Mouse (Mus musculus): ENCODE results near the gene Fnip2. TPM values are rescaled to one million over a fixed set of nuclear protein-coding genes. Genes with fewer than 3 reads are reported as not detected.

Gene Fnip2
- total RNA-seq, 2 experiments from 2014 or later: 17.8 to 19.4 TPM

DNA sequence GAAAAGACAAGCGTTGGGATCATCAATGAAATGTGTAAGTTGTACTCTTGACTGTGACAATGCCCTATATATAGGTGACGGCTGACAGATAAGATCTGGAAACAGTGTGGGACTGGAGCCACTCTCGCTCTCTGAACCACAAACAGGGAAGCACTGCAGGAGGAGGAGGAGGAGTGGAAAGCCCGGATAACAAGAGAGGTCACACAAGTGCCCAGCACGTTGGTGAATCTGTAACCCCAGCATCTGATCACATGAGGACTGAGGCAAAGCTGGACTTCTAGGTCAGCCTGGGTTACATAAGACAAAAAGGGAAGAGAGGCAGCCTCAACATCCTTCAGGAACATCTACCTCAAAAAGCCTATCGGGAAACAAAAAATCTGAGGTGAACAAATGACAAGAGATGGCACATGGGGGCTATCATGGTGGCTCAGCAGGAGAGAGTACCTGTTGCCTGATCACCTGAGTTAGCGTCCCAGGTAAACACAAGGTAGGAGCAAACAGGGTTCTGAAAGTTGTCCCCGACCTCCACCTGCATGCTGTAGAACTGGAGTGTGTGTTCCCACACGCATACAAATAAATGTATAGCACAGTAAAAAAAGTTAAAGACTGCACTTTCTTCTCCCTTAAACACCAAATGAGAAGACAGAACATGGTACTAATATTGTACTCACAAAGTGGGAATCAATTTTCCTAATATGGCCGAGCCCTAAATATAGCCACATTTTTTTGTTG lies 2.6 kb downstream of the Fnip2 start:
- DNase-seq: no peak

DNA sequence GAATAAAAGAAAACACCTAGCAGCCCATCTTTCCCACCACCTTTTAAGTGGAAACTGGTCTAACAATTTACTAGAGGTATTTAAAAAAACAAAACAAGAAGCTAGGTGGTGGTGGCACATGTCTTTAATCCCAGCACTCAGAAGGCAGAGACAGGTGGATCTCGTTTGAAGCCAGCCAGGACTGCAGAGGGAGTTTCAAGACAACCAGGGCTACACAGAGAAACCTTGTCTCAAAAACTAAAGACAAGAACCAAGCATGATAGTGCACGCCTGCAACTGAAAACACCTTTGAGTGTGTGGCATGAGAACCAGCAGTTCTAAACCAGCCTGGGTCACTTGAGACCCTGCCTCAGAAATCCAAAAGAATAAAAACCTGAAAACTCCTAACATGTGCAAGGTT lies 4.1 kb downstream of the Fnip2 start:
- no peak for DNase-seq

DNA sequence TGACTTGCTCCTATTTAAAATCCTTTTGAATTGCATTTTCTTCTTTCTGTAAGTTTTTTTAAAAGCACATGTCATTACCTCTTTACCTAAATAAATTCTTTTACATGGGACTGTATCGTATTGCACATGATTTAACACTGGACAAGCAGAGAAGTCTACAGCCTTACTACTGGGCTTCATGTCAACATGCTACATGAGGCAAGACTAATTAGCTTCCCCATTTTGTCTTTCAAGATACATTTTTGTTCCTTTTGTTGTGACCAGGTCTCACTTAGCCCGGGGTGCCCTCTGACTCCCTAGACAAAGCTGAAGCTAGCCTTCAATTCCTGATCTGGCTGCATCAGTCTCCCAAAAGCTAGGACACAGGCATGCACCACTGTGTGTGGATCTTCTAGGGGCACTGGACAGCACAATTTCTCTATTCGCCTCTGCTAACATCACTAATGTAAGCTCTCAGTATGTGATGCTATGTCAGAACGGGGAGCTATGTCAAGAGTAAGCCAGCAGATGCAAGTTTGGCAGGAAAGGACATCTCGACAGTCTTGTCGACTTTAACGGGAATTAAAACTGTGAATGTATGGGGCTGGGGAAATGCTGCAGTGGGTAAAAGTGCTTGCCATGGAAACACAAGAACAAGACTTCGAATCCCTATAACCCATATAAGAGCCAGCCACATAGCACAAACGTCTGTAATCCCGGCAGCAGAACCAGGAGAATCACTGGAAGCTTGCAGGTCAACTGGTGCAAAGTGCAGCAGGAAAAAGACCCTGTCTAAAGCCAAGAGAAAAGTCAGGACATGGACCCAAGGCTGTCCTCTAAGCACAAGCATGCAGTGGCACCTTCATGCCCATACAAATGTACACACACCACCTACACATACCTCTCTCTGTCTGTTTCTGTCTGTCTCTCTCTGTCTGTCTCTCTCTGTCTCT lies 5.5 kb downstream of the Fnip2 start:
- no peak for DNase-seq

DNA sequence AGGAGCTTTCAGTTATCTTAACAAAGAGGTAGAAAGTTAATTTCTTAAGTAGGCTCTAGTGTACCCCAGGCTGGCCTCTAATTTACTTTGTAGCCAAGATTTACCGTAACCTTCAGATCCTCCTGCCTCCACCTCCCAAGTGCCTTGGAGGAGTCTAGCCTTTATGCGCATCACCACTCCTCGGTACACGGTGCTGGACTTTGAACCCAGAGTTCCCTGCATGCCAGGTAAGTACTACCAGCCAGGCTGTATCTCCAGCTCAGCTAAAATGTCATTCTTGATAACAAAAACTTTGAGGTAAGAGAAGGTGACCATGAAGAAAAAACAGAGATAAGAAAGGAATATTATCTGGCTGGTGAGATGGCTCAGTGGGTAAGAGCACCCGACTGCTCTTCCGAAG lies 7.0 kb downstream of the Fnip2 start:
- DNase-seq: no peak

DNA sequence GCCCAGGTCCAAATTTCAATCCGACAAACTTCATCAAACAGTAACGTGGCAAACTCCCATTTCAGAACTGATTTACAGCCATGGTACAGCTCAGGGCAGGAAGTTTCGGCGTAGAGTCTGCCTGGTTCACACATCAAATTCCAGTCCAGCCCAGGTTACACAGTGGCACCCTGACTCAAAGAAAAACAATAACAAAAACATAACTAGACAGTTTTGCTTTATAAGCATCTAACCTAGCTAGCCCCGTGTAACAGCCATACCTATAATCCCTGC lies 7.9 kb downstream of the Fnip2 start:
- no peak for DNase-seq

DNA sequence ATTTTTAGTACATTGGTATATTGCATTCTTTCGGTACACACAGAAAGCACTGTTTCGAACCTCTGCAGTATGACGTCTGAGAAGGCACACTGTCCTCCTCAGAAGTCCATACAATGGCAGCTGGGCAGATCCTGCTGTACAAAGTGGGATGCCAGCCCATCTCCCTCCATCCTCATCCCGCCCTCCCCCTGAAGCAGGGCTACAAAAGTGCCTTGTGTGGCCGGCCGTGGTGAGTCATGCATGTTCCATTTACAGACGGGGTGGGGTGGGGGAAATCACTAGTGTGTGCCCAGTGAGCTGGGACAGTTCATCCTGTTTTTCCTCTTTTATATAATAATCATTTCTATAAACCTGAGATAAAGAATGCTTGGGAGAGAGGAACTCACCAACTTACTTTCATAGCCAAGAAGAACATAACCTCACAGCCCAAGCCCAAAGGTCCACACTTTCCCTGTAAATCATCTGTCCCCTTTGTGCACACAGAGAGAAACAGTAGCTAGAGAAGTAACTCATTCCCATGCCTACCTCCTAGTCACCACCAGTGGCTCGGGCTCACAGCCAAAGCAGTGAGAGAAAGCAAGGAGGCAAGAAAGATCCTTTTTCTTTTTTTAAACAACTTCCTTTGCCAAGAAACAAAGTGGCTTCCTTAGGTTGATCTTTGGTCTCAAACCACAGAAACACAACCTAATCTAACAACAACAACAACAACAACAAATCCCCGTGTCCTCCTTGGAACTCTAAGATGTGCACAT lies 8.4 kb downstream of the Fnip2 start:
- peak; percentile 36 for DNase-seq

DNA sequence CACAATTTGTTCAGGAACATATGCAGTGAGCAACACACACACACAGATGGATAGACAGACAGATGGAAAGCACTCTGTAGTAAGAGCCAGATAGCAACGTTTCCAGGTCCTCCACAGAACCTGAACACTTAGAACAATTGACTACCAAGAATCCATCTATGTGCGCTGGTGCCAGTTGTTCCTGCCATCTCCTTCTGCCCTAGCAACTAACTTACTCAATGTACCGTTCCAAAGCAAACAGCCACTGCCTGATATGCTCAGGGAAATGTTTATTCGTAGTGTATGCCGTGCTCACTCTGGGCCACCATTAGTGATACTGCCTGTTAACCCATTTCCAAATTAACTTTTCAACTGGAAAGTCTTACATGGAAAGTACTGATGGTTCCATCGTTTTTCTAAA lies 12.5 kb downstream of the Fnip2 start:
- DNase-seq: no peak

DNA sequence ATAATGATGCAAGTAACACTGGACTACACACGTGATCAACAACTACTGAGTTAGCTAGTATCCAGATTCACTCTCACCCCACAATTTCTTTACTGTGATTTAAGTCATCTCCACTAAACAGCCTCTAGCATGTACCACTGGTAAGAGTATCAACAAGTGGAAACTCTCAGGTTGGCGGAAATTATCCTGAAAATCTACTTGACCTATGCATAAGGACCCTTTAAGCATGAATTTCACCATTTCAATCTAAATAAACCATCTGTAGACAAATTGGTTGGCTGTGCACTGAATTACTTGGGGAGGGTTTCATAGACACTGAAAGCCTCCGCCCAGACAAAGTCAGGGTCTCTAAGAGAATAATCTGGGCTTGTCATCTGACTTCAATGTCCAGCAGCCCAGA lies 13.8 kb downstream of the Fnip2 start:
- DNase-seq: no peak

DNA sequence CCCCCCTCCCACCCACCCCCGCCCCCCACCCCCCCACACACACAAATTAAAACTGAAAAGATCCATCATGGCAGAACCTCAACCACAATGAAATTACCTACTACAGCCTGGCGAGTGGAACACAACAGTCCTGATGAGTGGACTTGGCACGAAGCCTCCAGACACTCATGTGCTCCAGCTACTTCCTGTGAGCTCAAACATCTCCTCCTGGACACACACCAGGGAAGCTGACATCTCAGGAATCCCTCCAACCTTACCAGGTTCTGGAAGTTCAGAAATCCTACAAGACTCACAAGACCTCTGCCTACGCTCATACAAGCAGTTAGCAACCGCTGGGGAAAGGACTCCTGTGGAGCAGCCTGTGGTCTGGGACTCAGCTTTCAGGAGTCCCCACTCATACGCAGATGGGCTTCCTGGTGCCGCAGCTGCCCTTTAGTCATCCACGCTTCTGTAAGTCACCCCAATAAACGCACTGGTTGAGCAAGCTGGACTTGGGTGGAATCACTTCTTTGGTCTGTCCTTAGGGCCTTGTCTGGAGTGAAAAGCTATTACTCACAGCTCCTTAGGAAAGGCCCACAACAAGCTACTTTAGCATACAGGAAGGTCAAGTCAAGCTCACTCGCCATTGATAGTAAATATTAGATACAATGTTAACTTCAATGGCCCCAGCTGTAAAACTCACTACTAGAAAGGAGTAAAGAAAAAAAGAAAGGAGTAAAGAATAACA lies 15.6 kb downstream of the Fnip2 start:
- DNase-seq: no peak

DNA sequence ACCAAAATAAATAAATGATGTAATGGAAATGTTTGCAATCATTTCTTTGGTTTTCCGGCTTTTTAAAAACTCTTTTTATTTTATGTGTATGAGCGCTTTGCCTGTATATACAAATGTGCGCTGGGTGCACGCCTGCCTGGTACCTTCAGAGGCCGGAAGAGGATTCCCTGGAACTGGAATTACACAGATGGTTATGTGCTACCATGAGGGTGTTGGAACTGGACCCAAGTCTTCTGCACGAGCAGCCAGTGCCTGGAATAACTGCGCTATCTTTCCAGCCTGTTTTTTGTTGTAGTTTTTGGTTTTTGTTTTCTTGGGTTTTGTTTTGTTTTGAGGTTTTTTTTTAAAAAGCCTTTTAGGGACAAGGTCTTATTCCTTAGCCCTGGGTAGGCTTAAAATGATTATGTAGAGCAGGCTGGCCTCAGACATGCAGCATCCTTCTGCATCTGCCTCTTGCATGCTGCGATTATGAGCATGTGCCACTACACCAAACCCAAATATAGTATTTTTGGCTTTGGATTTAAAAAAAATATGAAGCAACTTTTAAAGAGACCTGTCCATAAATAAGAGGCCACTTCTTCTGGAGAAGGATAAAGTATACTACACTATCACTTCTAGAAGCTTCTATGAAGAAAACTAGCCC lies 17.7 kb downstream of the Fnip2 start:
- no peak for DNase-seq

DNA sequence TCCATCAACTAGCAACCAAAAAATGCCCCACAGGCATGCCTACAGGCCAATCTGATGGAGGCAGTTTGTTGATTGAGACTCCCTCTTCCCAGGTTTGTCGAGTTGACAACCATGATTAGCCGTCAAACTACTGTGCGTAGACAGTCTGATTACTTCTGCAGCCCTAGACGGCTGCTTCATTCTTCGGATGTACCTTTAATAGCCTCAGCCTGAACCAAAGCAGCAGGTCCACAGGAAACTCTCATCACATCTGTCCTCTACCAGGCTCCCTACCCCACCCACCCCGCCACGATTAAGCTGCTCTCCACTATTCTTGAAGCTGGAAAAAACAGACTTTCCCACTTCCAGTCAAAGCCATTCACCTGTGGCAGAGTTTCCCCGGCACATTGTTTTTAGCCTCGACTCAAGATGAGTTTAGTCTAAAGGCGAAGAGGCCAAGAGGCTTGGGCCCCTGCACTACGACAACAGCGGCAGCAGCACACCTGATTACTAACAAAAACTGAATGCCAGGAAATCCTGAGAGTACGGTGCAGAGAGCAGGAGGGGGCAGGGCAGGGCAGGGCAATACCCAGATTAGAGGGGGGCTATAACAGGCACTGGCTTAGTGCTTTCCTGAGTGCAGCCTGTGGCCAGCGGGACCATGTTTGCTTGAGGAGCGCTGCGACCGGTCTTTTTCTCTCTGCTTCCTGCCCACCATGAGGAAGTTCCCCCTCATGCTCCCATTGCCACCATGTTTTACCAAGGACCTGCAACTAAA lies 18.7 kb downstream of the Fnip2 start:
- no peak for DNase-seq

DNA sequence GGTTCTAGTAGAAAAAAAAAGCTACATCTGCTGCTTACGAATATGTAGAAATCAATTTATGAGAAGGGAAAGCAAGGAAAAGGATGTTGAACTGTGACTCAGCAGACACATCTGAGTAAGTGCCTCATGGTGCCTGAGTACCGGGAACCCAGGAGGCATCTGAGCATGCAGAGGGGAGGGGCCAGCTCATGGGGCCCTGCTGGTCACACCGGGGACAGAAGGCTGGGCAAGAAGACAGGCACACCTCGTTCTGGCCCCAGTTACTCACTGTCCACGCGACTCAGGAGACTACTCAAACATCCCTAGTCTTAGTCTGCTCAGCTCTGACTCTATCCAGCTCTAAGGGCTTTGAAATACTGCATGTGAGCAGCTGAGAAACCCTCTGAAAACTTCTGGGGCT lies 25.0 kb downstream of the Fnip2 start:
- DNase-seq: no peak

DNA sequence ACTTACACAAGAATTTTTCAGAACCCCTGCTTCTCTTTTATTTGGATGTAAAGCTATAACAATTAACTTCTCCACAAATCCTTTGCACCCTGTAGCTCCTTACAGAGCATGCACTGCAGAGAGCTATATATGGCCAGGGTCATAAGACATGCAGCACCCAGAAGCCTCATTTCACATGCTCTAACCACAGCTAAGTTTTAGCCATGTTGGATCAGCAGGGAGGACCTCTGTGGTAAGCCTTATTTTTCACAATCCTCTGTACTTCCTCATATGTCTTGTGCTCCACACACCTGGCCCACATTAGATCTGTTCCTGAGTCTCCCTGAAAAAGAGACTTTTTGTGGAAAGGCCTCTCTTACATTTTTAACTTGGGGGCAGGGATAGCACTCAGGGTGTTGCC lies 27.9 kb downstream of the Fnip2 start:
- DNase-seq: no peak

DNA sequence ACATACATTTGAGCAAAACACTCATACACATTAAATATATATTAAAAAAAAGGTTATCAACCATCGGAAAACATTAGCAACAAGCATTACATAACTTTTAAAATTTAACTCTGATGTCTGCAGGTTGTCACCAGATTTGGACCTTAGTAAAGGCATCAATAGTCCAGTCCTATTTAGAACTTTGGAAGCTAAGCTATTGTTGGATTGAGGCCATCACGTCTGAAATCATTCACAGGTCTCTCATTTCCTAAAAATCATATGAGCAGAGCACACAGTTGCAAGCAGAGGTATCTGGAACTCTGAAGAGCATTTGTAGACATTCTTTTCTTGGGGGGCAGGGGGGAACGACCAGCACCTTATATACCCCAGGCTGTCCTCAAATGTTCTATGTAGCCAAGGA lies 28.5 kb downstream of the Fnip2 start:
- no peak for DNase-seq

DNA sequence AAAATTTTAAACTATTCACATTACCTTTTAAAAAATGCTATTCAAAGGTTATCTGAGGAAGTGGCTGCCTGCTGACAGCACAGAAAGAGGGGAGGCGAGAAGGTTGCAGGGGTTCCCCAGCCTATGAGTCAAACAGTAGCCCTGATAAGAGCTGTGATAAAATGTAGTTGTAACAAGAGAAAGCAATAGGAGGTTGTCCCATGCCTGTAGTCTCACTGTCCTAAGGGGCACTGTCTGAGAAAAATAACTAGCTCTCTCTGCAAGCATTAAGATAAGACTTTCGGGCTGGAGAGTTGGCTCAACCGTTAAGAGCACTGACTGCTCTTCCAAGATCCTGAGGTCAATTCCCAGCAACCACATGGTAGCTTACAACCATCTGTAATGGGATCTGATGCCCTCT lies 29.3 kb downstream of the Fnip2 start:
- DNase-seq: no peak

DNA sequence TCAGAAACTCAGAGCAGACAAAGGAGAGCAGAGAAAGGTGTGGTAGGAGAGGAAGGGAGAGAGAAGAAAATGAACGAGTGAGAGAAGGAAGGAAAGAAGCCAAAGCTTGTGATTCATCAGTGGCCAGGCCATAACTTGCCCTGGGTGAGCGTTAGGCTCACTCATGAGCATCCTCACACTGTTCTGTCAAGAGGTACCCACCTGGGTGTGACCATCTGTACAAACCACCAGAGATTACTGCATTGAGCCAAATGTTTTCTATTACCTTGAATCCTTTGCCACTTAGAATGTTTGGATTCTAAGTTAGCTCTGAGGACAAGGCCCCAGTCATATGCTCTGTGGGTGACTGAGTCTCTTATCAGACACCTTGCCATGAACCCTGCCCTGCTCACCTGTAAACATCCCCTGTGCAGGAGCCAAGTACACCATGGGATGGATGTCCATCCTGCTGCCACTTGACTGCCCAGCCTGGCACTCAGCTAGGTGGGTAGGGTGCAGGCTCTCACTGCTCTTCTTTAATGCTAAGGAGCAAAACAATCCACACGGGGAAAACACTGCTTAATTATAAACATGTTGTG lies 29.9 kb downstream of the Fnip2 start:
- DNase-seq: no peak

DNA sequence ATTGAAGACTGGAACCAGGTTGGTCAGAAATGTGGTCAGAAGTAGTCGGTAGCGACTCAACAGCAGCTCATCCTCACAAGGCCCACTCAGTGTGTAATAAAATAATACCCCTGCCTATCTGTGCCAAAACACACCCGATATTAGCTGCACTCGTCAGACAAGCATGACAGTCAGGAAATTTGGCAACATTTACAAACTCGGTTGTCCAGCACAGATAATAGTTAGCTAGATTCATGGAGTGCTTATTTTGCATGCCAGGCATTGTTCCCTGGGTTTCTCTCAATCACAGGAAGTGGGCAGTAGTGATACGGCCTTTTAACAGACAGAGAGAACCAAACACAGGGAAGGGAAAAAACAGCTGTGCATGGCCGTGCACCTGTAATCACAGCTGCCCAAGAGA lies 30.6 kb downstream of the Fnip2 start:
- DNase-seq: no peak

DNA sequence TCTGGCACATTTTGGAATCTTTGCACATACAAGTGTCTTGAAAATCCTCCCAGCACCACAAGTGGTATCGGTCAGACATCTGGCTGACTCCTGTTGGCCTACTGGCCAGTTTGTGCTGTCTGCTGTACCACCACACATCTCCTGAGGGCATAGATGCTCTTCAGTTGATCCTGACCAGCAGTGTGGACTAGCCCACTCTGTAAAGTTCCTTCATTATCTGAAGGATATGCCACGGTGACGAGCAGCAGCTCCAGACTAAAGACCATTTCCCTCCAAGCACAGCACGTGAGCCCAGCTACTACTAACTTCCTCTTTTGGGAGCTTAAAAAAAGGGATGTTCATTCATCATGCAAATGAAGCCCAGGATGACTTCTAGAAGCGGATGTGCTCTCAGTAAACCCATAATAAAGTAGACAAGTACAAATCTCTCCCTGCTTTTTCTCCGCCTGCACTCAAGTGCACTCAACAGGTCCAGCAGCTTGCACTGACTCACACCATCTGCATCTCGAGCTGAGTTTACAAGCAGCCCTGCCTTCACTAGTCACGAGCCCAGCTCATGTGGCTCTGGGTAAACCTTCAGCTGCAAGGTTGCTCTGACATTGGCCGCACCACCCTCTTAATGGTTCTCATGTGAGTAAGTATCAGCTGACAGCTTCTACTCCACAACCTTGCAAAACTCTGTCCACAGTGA lies 35.9 kb downstream of the Fnip2 start:
- peak; percentile 55 for DNase-seq

DNA sequence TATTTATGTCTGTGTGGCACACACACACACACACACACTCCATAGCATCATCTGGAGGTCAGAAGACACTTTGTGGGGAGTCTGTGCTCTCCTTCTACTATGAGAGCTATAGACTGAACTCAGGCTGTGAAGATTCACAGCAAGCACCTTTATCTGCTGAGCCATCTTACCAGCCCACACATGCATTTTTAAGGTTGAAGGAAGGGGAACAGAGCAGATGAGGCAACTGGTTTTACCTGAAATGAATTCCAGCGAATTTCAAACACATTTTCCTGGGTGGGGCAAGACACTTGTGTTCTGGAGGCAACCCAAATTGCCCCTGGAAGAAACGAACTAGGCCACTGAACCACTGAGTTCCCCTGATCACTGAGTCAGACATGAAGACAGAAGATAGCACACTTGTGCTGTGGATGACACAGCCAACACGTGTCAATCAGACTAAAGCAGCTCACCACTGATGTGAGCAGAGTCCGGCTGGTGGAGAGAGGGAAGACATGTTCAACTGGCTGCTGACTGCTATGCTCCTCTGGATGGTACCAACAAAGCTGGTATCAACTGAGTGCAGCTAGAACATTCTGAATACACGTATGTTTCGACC lies 38.0 kb downstream of the Fnip2 start:
- no peak for DNase-seq

DNA sequence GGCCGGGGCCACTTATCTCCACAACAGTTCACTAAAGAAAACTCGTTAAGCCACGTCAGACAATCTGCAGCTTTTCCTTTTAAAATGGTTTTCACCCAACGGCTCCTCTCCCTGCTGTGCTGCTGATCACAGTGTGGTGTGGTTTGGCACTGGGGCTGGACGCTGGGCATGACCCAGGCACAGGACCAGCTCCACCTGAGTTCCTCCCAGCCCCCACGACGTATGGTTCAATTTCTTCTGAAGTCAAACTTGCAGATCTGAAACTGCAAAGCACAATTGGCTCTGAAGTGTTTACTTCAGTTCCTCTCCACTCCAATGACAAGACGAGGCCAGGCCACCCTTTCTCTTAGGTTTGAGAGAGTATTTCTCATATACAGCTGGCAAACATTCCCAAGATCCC lies 39.1 kb downstream of the Fnip2 start:
- no peak for DNase-seq
